Mouse (Mus musculus) frontal cortex, adult (tissue): ENCODE measurements around the gene Cylc1.

ENCODE experiments used
- ATAC-seq: cut with Nextera tagmentation; 2 replicates; pipeline ENCODE4 v1.9.2; 2017; ENCODE audit warnings: mild to moderate bottlenecking, moderate library complexity, mixed read lengths; ENCODE audit not compliant: low TSS enrichment

Gene Cylc1

DNA sequence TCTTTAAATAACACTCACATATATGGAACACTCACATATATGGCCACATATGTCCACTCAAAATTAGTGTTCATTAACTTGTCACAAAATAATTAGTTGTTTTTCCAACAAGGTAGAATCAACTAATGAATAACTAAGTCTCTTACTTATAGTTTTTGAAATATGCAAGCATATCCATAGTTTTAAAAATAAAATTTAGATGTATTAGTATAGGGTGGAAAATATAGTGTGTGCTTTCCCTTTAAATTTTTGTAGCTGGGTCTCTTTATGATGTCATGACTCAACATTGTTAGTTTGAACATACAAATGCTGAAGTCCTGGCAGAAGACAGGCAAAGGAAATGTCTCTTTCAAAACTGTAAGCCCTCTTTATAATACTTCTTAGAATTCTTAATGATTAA, at the start of gene Cylc1:
Cylc1 (plus strand) TSS at position 301 of the 400 bp plus-strand sequence.
- no peak for ATAC-seq

DNA sequence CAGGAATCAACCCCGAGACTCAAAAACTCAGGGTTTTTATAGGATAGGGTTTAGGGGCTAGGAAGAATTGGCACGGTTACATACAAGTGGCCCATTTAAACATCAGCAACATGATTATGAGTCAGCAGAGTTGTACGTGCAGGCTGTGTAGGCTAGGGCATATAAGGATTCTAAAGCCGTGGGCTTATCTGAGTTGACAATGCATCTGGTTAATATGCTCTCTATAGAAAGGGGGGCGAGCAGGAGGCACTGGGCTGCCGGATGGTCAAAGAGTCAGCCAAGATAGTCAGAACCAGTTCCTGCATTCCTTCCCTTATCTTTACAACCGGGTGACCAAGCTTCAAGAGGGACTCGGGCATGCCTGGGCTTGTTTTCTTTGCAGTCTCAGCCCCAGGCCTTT, 31.5 kb upstream of the Cylc1 start:
- no peak for ATAC-seq

DNA sequence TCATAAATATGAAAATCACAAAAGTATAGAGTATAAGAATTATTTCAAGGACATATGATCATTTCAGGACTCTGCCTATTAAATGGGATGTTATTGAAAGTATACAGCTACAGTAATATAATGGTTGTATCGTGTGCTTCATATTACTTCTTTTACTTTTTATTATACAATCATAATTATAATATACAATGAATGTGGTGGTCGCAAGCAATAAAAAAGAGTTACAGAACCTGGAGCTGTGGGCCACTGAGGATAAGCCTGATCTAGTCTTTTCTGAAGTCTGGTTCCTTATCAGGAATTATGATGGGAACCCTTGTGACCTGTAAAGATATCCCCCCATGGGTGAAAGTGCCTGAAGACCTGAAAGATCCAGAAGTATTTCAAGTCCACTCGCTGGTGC, 57.8 kb downstream of the Cylc1 start, which contains the start of gene Gm10112:
Gm10112 (plus strand) TSS at position 301 of the 400 bp plus-strand sequence.
- ATAC-seq, result no peak
